Mouse (Mus musculus) embryonic facial prominence, embryonic 13.5 days (tissue): Measurements from ENCODE around the gene Ric1. TPM values are rescaled to one million over a fixed set of nuclear protein-coding genes. Genes with fewer than 3 reads are reported as not detected.
A peak's percentile ranks its signal among the peaks of the same experiment; 100 is the strongest.

ENCODE experiments used
- ATAC-seq: fragments of 200-750 bp; cut with Nextera tagmentation; 2 replicates; pipeline ENCODE4 v1.8.0; 2017; ENCODE audit warnings: low read depth; ENCODE audit not compliant: insufficient number of reproducible peaks, insufficient read depth, low FRiP score, low TSS enrichment
- H3K27ac ChIP-seq: fragments of 300-500 bp; sonication (generic); 2 replicates; pipeline ENCODE4 v1.5.1; 2015; ENCODE audit warnings: moderate library complexity, mild to moderate bottlenecking, inconsistent platforms
- H3K27me3 ChIP-seq: fragments of 300-500 bp; sonication (generic); 2 replicates; pipeline ENCODE4 v1.6.1; 2015; ENCODE audit warnings: mild to moderate bottlenecking, inconsistent platforms
- H3K36me3 ChIP-seq: fragments of 300-500 bp; sonication (generic); 2 replicates; pipeline ENCODE4 v1.6.1; 2015; ENCODE audit warnings: mild to moderate bottlenecking, inconsistent platforms
- H3K4me1 ChIP-seq: fragments of 300-500 bp; sonication (generic); 2 replicates; pipeline ENCODE4 v1.6.1; 2015; ENCODE audit warnings: inconsistent platforms
- H3K4me2 ChIP-seq: fragments of 300-500 bp; sonication (generic); 2 replicates; pipeline ENCODE4 v1.6.1; 2015; ENCODE audit warnings: moderate library complexity, mild to moderate bottlenecking, inconsistent platforms
- H3K4me3 ChIP-seq: fragments of 300-500 bp; sonication (generic); 2 replicates; pipeline ENCODE4 v1.5.1; 2015; ENCODE audit warnings: mild to moderate bottlenecking, inconsistent platforms
- H3K9ac ChIP-seq: fragments of 300-500 bp; sonication (generic); 2 replicates; pipeline ENCODE4 v1.6.1; 2015; ENCODE audit warnings: mild to moderate bottlenecking, inconsistent platforms
- H3K9me3 ChIP-seq: fragments of 300-500 bp; sonication (generic); 2 replicates; pipeline ENCODE4 v1.6.1; 2016; ENCODE audit warnings: inconsistent platforms
- WGBS: fragments of 180-500 bp; shearing (Covaris S2); methylation state at CpG from one replicate; pipeline ENCODE4 v1.1.7; 2015; ENCODE audit warnings: mixed read lengths; 5-methylcytosine and 5-hydroxymethylcytosine counted together
- polyA plus RNA-seq: library from polyadenylated mRNA; unstranded; fragments of >200 nt; fragmentation: Nextera tagmentation; extraction: Ambion mirVana; gene quantifications from 2 replicates; pipeline ENCODE4 v1.2.1, GENCODE M21; 2015

Gene Ric1
- polyA plus RNA-seq, 1 experiment from 2014 or later = 29.6 TPM

DNA sequence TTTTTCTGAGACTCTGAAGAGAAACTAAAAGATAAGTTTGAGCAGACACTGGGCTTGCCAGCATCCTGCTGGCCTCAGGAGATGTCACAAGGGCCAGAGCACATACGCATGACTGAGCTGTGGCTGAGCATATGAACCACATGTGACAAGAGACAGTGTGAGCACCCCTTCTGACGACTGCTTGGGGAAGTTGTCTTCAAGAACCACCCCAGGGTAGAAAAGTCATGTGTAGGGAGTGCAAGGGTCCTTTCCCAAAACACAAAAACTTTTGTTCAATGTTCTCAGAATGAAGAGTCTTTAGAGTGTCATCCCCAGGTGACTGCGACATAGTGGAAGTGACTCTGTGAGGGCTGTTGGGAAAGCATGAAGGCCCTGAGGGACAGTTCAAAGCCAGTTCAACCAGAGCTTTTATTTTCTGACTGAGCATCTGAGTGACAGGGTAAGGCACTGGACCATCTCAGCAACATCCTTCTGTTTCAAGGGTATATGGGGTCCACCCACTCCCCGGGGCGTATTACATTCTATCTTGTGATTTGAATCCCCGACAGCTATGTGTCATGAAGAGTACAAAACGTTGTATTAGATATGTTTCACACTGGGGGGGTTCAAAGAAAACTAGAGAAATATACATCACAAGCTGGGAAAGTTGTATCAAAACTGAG, 35.4 kb upstream of the Ric1 start:
- H3K4me1 ChIP-seq = peaks cover 14% of the 10 kb centered on the region
- no peak overlapping the region for H3K27ac ChIP-seq
- no peak overlapping the region for H3K4me3 ChIP-seq
- no peaks in the 10 kb centered on the region for H3K36me3 ChIP-seq
- ATAC-seq = no peak
- WGBS = 67% methylated on average over 7 of the region's 7 CpGs
- H3K27me3 ChIP-seq = no peaks in the 10 kb centered on the region
- no peak overlapping the region for H3K9ac ChIP-seq
- no peaks in the 10 kb centered on the region for H3K9me3 ChIP-seq
- no peak overlapping the region for H3K4me2 ChIP-seq

DNA sequence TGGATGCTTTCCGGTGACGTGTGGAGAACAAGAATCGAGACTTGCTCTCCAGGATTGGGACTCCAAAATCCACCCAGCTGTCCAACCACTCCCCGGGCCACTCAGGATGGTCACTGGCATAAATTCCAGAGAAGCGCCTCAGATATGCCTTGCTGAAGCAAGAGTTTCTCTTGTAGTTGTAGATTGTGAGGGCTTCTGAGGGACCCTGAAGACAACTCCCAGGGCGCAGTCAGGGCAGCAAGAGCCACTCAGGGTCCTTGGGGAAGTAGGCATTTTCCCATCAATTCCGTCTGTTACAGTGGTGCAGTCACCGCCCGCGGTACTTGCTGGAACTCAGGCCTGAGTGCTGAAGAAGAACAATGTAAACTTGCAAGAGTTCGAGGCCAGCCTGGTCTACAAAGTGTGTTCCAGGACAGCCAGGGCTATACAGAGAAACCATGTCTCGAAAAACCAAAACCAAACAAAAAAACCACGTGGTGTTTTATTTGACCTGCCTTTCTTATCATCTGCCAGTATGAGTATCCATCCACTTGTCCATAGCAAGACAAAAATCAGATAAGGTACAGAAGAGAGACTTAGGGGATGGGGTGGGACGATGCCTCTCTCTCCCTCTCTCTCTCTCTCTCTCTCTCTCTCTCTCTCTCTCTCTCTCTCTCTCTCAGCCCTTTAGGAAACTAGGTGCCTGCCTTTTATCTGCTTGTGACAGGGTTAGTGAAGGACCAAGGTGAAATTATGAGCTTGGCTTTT, 34.6 kb upstream of the Ric1 start:
- H3K4me2 ChIP-seq = no peak overlapping the region
- H3K9me3 ChIP-seq = no peaks in the 10 kb centered on the region
- no peaks in the 10 kb centered on the region for H3K27me3 ChIP-seq
- H3K4me1 ChIP-seq = peaks cover 10% of the 10 kb centered on the region
- no peak for ATAC-seq
- 85% methylated on average over 14 of the region's 14 CpGs for WGBS
- no peak overlapping the region for H3K9ac ChIP-seq
- no peaks in the 10 kb centered on the region for H3K36me3 ChIP-seq
- H3K27ac ChIP-seq = no peak overlapping the region
- H3K4me3 ChIP-seq = no peak overlapping the region

DNA sequence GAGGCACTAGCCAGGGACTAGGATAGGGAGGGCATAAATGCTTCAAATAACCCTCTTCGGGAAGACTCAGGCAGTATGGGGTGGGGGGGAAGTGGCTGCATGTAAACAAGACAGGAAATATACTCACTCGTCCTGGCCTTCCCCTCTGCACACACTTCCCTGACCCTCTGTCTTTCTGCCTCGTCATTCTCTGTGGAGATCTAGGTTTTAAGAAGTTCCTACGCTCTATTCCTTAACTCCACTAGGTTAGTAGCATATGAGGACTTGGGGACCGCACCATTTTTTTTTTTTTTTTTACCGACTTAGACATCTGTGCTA, 34.0 kb upstream of the Ric1 start:
- Histone ChIP-seq H3K27ac (no peak overlapping the region), H3K4me1 (peaks cover 5% of the 10 kb centered on the region; the same call in 1 of the 2 replicates), H3K9ac (no peak overlapping the region), H3K36me3 (no peaks in the 10 kb centered on the region), H3K27me3 (no peaks in the 10 kb centered on the region), H3K9me3 (no peaks in the 10 kb centered on the region), H3K4me2 (no peak overlapping the region), H3K4me3 (no peak overlapping the region)
- WGBS = 58% methylated on average over 6 of the region's 6 CpGs
- no peak for ATAC-seq

DNA sequence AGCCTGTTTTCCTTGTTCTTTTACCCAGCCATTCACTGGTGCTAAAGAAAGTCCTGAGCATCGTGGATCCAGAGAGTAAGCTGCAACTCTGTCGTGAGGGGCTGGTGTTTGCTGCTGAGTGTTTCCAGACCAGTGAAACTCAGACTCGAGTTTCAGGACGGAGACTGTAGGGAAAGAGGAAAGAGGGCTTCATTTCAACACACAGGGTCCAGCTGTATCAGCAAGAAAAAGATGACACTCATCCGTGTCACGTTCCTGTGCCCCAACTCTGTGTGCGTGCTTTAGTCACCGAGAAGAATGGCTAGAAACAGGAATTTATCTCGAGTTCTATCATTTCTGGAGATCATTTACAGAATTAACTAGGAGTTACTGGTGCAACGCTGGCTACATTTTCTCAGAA, 33.7 kb upstream of the Ric1 start:
- no peak overlapping the region for H3K4me3 ChIP-seq
- 41% methylated on average over 10 of the region's 10 CpGs for WGBS
- H3K9me3 ChIP-seq = no peaks in the 10 kb centered on the region
- ATAC-seq = no peak
- H3K4me1 ChIP-seq = peaks cover 5% of the 10 kb centered on the region; the same call in 1 of the 2 replicates
- H3K4me2 ChIP-seq = no peak overlapping the region
- no peaks in the 10 kb centered on the region for H3K27me3 ChIP-seq
- H3K9ac ChIP-seq = no peak overlapping the region
- H3K36me3 ChIP-seq = no peaks in the 10 kb centered on the region
- no peak overlapping the region for H3K27ac ChIP-seq

DNA sequence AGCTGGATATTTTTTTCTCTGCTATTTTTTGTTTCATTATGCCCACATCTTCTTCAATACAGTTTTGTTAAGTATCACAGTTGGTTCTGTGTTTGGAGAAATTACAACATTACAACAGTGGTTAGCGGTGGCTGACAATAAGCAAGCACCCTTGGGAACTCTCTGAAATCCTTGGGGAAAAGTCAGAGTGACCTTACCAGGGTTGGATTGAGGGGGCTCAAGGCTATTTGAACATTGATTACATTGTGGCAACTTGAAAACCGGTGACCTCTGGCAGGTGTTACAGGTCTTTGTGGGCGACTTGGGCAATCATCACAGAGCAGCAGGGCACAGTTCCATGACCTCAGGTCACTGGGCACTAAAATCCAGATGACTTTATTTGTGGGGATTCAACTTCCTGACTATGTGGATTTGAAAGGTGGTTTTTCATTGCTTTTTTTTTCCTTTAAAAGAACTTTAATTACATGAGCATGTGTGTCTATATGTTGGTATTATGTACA, 32.2 kb upstream of the Ric1 start:
- H3K4me1 ChIP-seq = 0 out of 2 replicates have a peak, but pooled peaks cover 5% of the 10 kb centered on the region
- no peak for ATAC-seq
- no peaks in the 10 kb centered on the region for H3K9me3 ChIP-seq
- no peak overlapping the region for H3K4me2 ChIP-seq
- no peak overlapping the region for H3K27ac ChIP-seq
- no peaks in the 10 kb centered on the region for H3K36me3 ChIP-seq
- no peaks in the 10 kb centered on the region for H3K27me3 ChIP-seq
- no peak overlapping the region for H3K4me3 ChIP-seq
- H3K9ac ChIP-seq = no peak overlapping the region
- WGBS = 79% methylated on average over 3 of the region's 3 CpGs

DNA sequence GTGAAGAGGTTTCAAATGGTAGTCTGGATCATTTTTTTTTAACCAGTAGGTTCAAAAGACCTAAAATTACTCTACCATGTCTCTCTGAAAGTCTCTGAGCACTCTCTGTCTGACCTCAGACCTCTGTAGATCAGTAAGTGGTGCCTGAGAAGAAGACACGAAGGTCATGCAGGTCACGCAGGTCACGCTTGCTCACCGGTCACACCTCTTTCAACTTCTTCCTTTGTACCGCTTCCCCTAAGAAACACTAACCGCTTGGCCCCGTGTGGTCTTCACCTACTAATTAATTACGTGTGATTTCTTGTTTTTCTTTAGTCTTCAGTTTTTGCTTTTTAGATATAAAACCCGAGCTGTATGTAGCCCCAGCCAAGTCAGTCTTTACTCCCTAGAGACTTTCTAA, 30.6 kb upstream of the Ric1 start:
- no peak for ATAC-seq
- no peak overlapping the region for H3K9ac ChIP-seq
- WGBS = 75% methylated on average over 9 of the region's 9 CpGs
- H3K4me1 ChIP-seq = no peaks in the 10 kb centered on the region
- no peak overlapping the region for H3K27ac ChIP-seq
- H3K36me3 ChIP-seq = no peaks in the 10 kb centered on the region
- H3K27me3 ChIP-seq = no peaks in the 10 kb centered on the region
- no peak overlapping the region for H3K4me2 ChIP-seq
- no peak overlapping the region for H3K4me3 ChIP-seq
- H3K9me3 ChIP-seq = no peaks in the 10 kb centered on the region

DNA sequence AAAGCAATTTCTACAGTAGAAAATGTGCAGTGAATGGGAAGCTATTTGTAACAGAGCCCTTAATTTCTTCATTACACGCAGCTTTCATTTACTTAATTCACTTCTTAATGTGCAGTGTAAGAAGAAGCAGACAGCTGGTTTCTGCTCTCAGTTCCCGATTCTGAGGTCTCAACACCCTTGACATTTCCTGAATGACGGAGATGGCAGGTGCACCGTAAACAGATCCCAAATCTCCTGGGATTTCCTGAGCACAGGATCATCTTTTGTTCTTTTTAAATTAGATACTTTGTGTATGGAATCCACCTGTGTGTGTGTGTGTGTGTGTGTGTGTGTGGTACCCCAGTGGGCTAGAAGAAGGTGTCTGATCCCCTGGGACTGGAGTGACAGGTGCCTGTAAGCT, 27.6 kb upstream of the Ric1 start:
- Histone ChIP-seq H3K9ac (no peak overlapping the region), H3K27me3 (no peaks in the 10 kb centered on the region), H3K4me3 (no peak overlapping the region), H3K36me3 (no peaks in the 10 kb centered on the region), H3K4me2 (no peak overlapping the region), H3K9me3 (no peaks in the 10 kb centered on the region), H3K27ac (no peak overlapping the region), H3K4me1 (peaks cover 5% of the 10 kb centered on the region; the same call in 1 of the 2 replicates)
- WGBS = 65% methylated on average over 4 of the region's 4 CpGs
- ATAC-seq = no peak

DNA sequence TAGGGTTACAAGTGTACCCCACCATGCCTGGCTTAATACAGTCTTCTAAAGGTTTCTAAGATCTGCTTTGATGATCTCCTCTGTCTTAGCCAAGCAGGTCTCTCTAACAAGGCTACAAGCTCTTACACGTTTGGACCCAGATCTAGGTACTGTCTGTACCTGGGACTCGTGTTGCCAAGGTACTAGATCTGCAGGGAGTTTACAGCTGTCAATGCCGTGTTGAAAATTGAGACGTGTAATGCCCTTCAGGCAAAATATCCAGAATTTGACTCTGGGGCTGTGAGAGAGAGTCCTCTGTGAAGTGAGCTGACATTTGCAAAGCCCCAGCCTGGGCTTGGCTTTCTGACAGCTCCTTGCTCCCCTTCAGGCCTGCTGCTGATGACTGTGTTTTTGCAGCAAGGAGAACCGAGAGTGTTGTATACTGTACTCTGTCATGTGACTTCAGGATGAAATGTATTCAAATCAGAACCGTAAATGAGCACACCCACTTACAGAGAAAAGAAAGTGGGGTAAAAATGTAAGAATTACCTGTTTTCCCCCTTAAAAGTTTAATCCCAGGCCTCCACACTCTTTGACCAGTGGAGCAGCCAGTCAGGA, 26.0 kb upstream of the Ric1 start:
- H3K36me3 ChIP-seq = no peaks in the 10 kb centered on the region
- no peak overlapping the region for H3K9ac ChIP-seq

DNA sequence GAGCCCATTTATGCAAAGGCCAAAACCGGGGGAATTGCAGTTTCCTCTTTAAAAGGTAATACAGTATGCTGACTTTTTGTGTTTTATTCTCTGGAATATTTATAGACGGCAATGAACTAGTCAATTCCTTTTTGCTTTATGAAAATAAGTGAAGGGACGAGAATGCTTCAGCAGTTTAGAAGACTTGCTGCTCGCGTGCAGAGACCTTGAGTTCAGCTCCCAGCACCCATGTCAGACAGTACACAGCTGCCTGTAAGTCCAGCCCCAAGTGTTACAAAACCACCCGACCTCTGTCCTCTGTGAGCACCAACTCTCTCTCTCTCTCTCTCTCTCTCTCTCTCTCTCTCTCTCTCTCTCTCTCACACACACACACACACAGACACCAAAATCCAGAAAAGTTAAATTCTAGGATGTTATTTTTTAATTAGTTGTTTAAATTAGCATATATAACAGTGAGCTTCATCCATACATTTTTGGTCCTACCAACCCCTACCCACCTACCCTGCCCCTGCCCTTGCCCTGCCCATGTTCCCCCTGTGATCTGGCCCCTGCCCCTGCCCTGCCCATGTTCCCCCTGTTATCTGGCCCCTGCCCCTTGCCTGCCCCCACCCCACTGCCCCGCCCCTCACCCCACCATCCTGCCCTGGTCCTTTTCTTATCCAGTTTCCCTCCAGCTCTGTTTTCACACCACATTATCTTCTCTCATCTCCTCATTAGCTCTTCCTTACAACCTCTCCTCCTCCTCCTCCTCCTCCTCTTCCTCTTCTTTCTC, 25.1 kb upstream of the Ric1 start:
- ATAC-seq = no peak

More for the DNA sequence above, 26.0 kb upstream of the Ric1 start:
- 0 out of 2 replicates have a peak, but pooled peaks have one; percentile 32 for ATAC-seq
- Histone ChIP-seq H3K4me1 (peaks cover 9% of the 10 kb centered on the region), H3K4me2 (no peak overlapping the region), H3K9me3 (no peaks in the 10 kb centered on the region), H3K27ac (no peak overlapping the region), H3K27me3 (no peaks in the 10 kb centered on the region), H3K4me3 (no peak overlapping the region)
- WGBS = 46% methylated on average over 6 of the region's 6 CpGs

DNA sequence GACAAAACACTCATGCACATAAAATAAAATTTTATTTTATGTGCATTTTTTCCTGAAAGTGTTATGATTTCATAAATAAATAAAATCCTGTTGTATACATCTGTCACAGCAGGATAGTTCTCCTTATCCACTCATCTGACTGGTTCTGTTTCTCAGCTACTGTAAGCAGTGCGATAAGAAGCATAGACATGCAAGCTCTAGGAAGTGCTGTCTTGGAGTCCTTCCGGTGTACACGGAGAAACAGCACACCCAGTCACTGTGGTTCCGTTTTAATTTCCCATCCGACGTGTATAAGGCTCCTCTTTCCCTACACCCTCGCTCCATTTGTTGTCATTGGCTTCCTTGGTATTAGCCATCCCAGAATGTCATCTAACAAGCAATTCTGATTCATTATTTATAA, 24.2 kb upstream of the Ric1 start:
- 89% methylated on average over 7 of the region's 7 CpGs for WGBS
- no peaks in the 10 kb centered on the region for H3K9me3 ChIP-seq
- no peak overlapping the region for H3K9ac ChIP-seq
- no peak overlapping the region for H3K4me2 ChIP-seq
- no peaks in the 10 kb centered on the region for H3K27me3 ChIP-seq
- H3K36me3 ChIP-seq = no peaks in the 10 kb centered on the region
- H3K4me3 ChIP-seq = no peak overlapping the region
- H3K4me1 ChIP-seq = peaks cover 11% of the 10 kb centered on the region
- no peak overlapping the region for H3K27ac ChIP-seq
- ATAC-seq = no peak

More for the DNA sequence above, 25.1 kb upstream of the Ric1 start:
- no peak overlapping the region for H3K27ac ChIP-seq
- H3K27me3 ChIP-seq = no peaks in the 10 kb centered on the region
- WGBS = 77% methylated on average over 7 of the region's 7 CpGs
- H3K9ac ChIP-seq = no peak overlapping the region
- H3K4me2 ChIP-seq = no peak overlapping the region
- no peaks in the 10 kb centered on the region for H3K36me3 ChIP-seq
- peaks cover 11% of the 10 kb centered on the region for H3K4me1 ChIP-seq
- H3K4me3 ChIP-seq = no peak overlapping the region
- no peaks in the 10 kb centered on the region for H3K9me3 ChIP-seq

DNA sequence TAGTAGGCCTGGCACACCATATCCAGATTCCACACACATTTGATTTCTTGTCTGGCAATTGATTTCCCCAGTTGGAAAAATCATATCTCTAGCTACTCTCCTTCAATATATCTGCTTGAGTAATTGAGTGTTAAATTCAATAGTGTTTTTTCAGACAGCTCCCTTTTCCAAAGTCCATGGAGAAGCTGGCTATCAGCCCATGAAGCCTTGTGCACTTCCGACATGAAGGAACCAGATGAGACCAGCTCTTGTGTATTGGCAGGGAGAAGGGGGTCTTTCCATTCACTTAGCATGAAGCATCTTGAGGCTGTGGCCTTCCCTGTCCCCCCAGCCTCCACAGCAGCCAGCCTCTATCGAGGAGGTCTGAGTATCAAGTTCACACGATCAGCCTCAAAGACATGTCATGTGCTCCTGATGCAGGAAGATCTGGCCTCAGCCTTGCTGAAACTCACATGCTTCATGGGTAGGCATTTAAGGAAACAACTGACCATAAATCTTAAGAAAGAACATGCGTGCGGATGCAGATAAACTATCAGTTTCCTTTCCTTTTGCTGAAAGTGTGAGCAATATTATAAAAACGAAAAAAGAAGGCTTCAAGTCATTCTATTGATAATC, 23.1 kb upstream of the Ric1 start:
- no peak for ATAC-seq
- Histone ChIP-seq H3K9ac (no peak overlapping the region), H3K27me3 (no peaks in the 10 kb centered on the region), H3K4me3 (no peak overlapping the region), H3K9me3 (no peaks in the 10 kb centered on the region), H3K4me2 (no peak overlapping the region), H3K27ac (no peak overlapping the region), H3K4me1 (peaks cover 14% of the 10 kb centered on the region), H3K36me3 (no peaks in the 10 kb centered on the region)
- WGBS = 66% methylated on average over 6 of the region's 6 CpGs
